Mouse (Mus musculus) thymus, adult 2 months (tissue): ENCODE data around the gene Ago3. TPM values are rescaled to one million over a fixed set of nuclear protein-coding genes. Genes with fewer than 3 reads are reported as not detected.

Source experiments
- DNase-seq: peaks from one replicate; pipeline ENCODE4 v3.0.0; 2021
- H3K27ac ChIP-seq: fragments of 200-500 bp; 2 replicates; pipeline ENCODE4 v1.5.1; 2012; ENCODE audit warnings: low read length, control low read depth; ENCODE audit not compliant: control insufficient read depth, insufficient read depth
- H3K27me3 ChIP-seq: fragments of 200-500 bp; 2 replicates; pipeline ENCODE4 v1.6.1; 2012; ENCODE audit warnings: mild to moderate bottlenecking, low read length, moderate library complexity, mixed read lengths; ENCODE audit not compliant: control insufficient read depth, insufficient read depth
- H3K36me3 ChIP-seq: fragments of 200-500 bp; 2 replicates; pipeline ENCODE4 v1.6.1; 2012; ENCODE audit warnings: mild to moderate bottlenecking, low read length, moderate library complexity; ENCODE audit not compliant: control insufficient read depth, insufficient read depth
- H3K4me1 ChIP-seq: fragments of 200-500 bp; replicated peaks from 2 replicates; pipeline ENCODE4 v1.6.1; 2012; ENCODE audit warnings: low read length; ENCODE audit not compliant: control insufficient read depth, insufficient read depth
- H3K4me3 ChIP-seq: fragments of 200-500 bp; 2 replicates; pipeline ENCODE4 v1.5.1; 2012; ENCODE audit warnings: mild to moderate bottlenecking, low read length, control low read depth, moderate library complexity; ENCODE audit not compliant: control insufficient read depth, insufficient read depth
- CTCF ChIP-seq: fragments of 200-500 bp; IDR thresholded peaks from 2 replicates; pipeline ENCODE4 v1.5.1; 2012; ENCODE audit warnings: mild to moderate bottlenecking, control low read depth, low read length, moderate library complexity, borderline replicate concordance; ENCODE audit not compliant: control insufficient read depth, poor library complexity, insufficient read depth; ENCODE audit errors: extremely low read depth
- POLR2A ChIP-seq: fragments of 200-500 bp; IDR thresholded peaks from 2 replicates; pipeline ENCODE4 v1.6.1; 2012; ENCODE audit warnings: mild to moderate bottlenecking, low read length, control low read depth, moderate library complexity; ENCODE audit not compliant: control insufficient read depth, poor library complexity, insufficient read depth; ENCODE audit errors: extremely low read depth
- WGBS: fragments of 180-500 bp; shearing (Covaris S2); methylation state at CpG from one replicate; pipeline ENCODE4 v1.1.7; 2018; 5-methylcytosine and 5-hydroxymethylcytosine counted together
- polyA plus RNA-seq: library from polyadenylated mRNA; depleted of rRNA; stranded (reverse); fragments of >200 nt; gene quantifications from 2 replicates; pipeline ENCODE4 v1.2.3, GENCODE M21; 2012

Ago3 gene
- polyA plus RNA-seq, 1 experiment: 29.1 TPM

- TF ChIP-seq POLR2A: no peak
- no peak for TF ChIP-seq CTCF
- Histone ChIP-seq H3K4me1 (no peaks in the 10 kb centered on the region), H3K4me3 (no peak overlapping the region), H3K36me3 (peaks cover 49% of the 10 kb centered on the region), H3K27ac (no peak overlapping the region), H3K27me3 (no peaks in the 10 kb centered on the region)
- 100% methylated on average over 1 of the region's 1 CpGs for WGBS
- no peak for DNase-seq
Observed at GRCm38 (mm10) chr4:126450268-126450667, 20.9 kb upstream of the Ago3 start.

- 95% methylated on average over 7 of the region's 7 CpGs for WGBS
- Histone ChIP-seq H3K27ac (no peak overlapping the region), H3K4me1 (no peaks in the 10 kb centered on the region), H3K36me3 (peaks cover 35% of the 10 kb centered on the region), H3K27me3 (no peaks in the 10 kb centered on the region), H3K4me3 (no peak overlapping the region)
- no peak for DNase-seq
- TF ChIP-seq POLR2A (no peak), CTCF (no peak)
Observed at GRCm38 (mm10) chr4:126447126-126447525, 17.8 kb upstream of the Ago3 start.

GRCm38 (mm10) chr4:126444528-126444927 is 15.2 kb upstream of the Ago3 start:
- H3K36me3 ChIP-seq: peaks cover 52% of the 10 kb centered on the region
- 93% methylated on average over 3 of the region's 3 CpGs for WGBS
- no peaks in the 10 kb centered on the region for H3K27me3 ChIP-seq
- no peak for DNase-seq
- TF ChIP-seq POLR2A (no peak), CTCF (no peak)
- H3K27ac ChIP-seq: no peak overlapping the region
- no peaks in the 10 kb centered on the region for H3K4me1 ChIP-seq
- no peak overlapping the region for H3K4me3 ChIP-seq

GRCm38 (mm10) chr4:126438261-126438660 is 8.9 kb upstream of the Ago3 start:
- no peaks in the 10 kb centered on the region for H3K4me1 ChIP-seq
- H3K27me3 ChIP-seq: no peaks in the 10 kb centered on the region
- peaks cover 34% of the 10 kb centered on the region for H3K36me3 ChIP-seq
- 80% methylated on average over 5 of the region's 5 CpGs for WGBS
- no peak overlapping the region for H3K27ac ChIP-seq
- H3K4me3 ChIP-seq: no peak overlapping the region
- DNase-seq: no peak
- no peak for TF ChIP-seq POLR2A
- TF ChIP-seq CTCF: no peak

- Histone ChIP-seq H3K4me1 (no peaks in the 10 kb centered on the region), H3K27ac (no peak overlapping the region), H3K4me3 (no peak overlapping the region), H3K27me3 (no peaks in the 10 kb centered on the region), H3K36me3 (peaks cover 18% of the 10 kb centered on the region)
- no peak for DNase-seq
- WGBS: 96% methylated on average over 2 of the region's 2 CpGs
- TF ChIP-seq CTCF (no peak), POLR2A (no peak)
Observed at GRCm38 (mm10) chr4:126436268-126436667, 6.9 kb upstream of the Ago3 start.

- 98% methylated on average over 2 of the region's 2 CpGs for WGBS
- TF ChIP-seq POLR2A: no peak
- no peak for TF ChIP-seq CTCF
- Histone ChIP-seq H3K27ac (no peak overlapping the region), H3K36me3 (peaks cover 3% of the 10 kb centered on the region; the same call in 1 of the 2 replicates), H3K4me3 (no peak overlapping the region), H3K4me1 (peaks cover 3% of the 10 kb centered on the region; the same call in 1 of the 2 replicates), H3K27me3 (no peaks in the 10 kb centered on the region)
- no peak for DNase-seq
Observed at GRCm38 (mm10) chr4:126434094-126434493, 4.7 kb upstream of the Ago3 start.

GRCm38 (mm10) chr4:126433175-126433574 is 3.8 kb upstream of the Ago3 start:
- TF ChIP-seq CTCF (no peak), POLR2A (no peak)
- Histone ChIP-seq H3K27me3 (no peaks in the 10 kb centered on the region), H3K4me3 (no peak overlapping the region), H3K4me1 (peaks cover 9% of the 10 kb centered on the region), H3K36me3 (no peaks in the 10 kb centered on the region), H3K27ac (no peak overlapping the region)
- no peak for DNase-seq
- 97% methylated on average over 4 of the region's 4 CpGs for WGBS
